In the genomic region with DNA sequence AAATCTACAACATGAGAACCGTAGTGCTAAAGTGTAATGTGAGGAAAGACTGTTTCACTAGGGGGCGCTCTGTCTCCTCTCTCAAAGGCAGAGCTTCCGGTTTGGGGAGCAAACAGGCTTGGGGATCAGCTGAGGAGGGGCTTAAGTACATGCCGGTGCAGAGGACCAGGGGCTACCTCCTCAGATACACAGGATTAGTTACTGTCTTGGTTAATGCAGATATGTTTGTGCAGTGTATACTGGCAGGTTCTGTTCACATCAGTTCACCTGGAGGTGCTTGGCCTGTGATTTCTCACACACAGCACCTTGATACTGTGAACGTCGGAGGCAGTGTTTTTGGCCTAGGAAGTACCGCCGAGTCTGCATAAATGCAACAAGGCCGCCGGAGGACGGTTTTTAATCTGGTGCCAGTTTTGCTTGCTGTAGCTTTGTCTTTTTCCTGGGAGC, we compare ENCODE assay signal across 8 mouse cellular contexts. TPM values are rescaled to one million over a fixed set of nuclear protein-coding genes. Genes with fewer than 3 reads are reported as not detected.
A peak's percentile ranks its signal among the peaks of the same experiment; 100 is the strongest.
DNase-seq lines count a peak whose midpoint lies in the region; ATAC-seq lines count a peak whose summit lies in the region.

No protein-coding gene starts in this region.

- no peaks in the 10 kb centered on the region for H3K9me3 ChIP-seq in midbrain, embryonic 13.5 days

- ATAC-seq in common myeloid progenitor, adult 5-6 weeks (replicated peaks; ENCODE audit: low read depth, poor library complexity, severe bottlenecking) = peak; percentile 90
- ATAC-seq in midbrain, embryonic 13.5 days = peak; percentile 77

- 25% methylated on average over 11 of the region's 11 CpGs for WGBS in midbrain, embryonic 13.5 days

- no peaks in the 10 kb centered on the region for H3K27me3 ChIP-seq in midbrain, embryonic 13.5 days

- peak; percentile 42 to 79 for DNase-seq in heart, adult 18-20 months
- no peak for DNase-seq in heart, postnatal 25 days (ENCODE audit: low spot score)
- DNase-seq in gastrocnemius, postnatal 14 days = peak; percentile 35
- peak; percentile 15 for DNase-seq in kidney, adult 11 months
- DNase-seq in left cerebral cortex, postnatal 4 days = peak; percentile 57
- peak; percentile 17 to 59 for DNase-seq in spleen, postnatal 14 days (ENCODE audit: low spot score in 2 of 2)

- intact Hi-C loops in heart, postnatal 25 days (cut with DNase I) = loop anchor here (5.0 kb wide), 2 partner anchors 69 to 89 kb away; no protein-coding TSS in a partner anchor
- intact Hi-C loops in gastrocnemius, postnatal 14 days (cut with DNase I; ENCODE audit: low total_unique reads) = no loop called here
- intact Hi-C loops in left cerebral cortex, postnatal 4 days (cut with DNase I) = no loop called here

- H3K4me2 ChIP-seq in midbrain, embryonic 13.5 days (replicated peaks) = peak overlapping the region; percentile 42

- H3K4me3 ChIP-seq in midbrain, embryonic 13.5 days (replicated peaks) = peak overlapping the region; percentile 7

- no peaks in the 10 kb centered on the region for H3K36me3 ChIP-seq in midbrain, embryonic 13.5 days

- peak overlapping the region; percentile 34 for H3K9ac ChIP-seq in midbrain, embryonic 13.5 days (replicated peaks)

- H3K27ac ChIP-seq in midbrain, embryonic 13.5 days = no peak overlapping the region

- H3K4me1 ChIP-seq in midbrain, embryonic 13.5 days (replicated peaks) = peaks cover 5% of the 10 kb centered on the region; the same call in 1 of the 2 replicates

RNA-seq across cellular contexts. Expression of a gene that starts 27.5 kb away (rescaled TPM):
- 10 to 100 TPM in 1 of 2 experiments, 1 to 10 TPM in 1; 9.4 to 10.3 TPM for total RNA-seq in heart, adult 18-20 months (2021)
- total RNA-seq in heart, postnatal 25 days (2021) = 10 to 100 TPM; 10.1 TPM
- total RNA-seq in common myeloid progenitor, adult 5-6 weeks (2017) = 6.9 and 17.0 TPM in 2 replicates
- total RNA-seq in gastrocnemius, postnatal 14 days (2021) = 1 to 10 TPM; 5.0 to 7.8 TPM
- 10 to 100 TPM; 14.4 to 14.7 TPM for total RNA-seq in left cerebral cortex, postnatal 4 days (2021)
- polyA plus RNA-seq in midbrain, embryonic 13.5 days (2015; fragmentation: Nextera tagmentation; extraction: Ambion mirVana) = 21.2 and 21.9 TPM in 2 replicates

RNA-seq across cellular contexts. Expression of a gene that starts 50.3 kb away (rescaled TPM):
- total RNA-seq in heart, adult 18-20 months (2021) = 100 to 1,000 TPM; 188 to 203 TPM
- 100 to 1,000 TPM; 187 to 193 TPM for total RNA-seq in heart, postnatal 25 days (2021)
- 102 and 110 TPM in 2 replicates for total RNA-seq in common myeloid progenitor, adult 5-6 weeks (2017)
- total RNA-seq in gastrocnemius, postnatal 14 days (2021) = 100 to 1,000 TPM; 108 to 113 TPM
- 100 to 1,000 TPM; 105 to 119 TPM for total RNA-seq in left cerebral cortex, postnatal 4 days (2021)
- polyA plus RNA-seq in midbrain, embryonic 13.5 days (2015; fragmentation: Nextera tagmentation; extraction: Ambion mirVana) = 68.6 and 78.7 TPM in 2 replicates
